Mouse (Mus musculus): ENCODE results near the gene Ciapin1. TPM values are rescaled to one million over a fixed set of nuclear protein-coding genes. Genes with fewer than 3 reads are reported as not detected.

Gene Ciapin1
- polyA plus RNA-seq (2012; ENCODE audit: low replicate concordance): 49.1 and 330 TPM in 2 replicates

DNA sequence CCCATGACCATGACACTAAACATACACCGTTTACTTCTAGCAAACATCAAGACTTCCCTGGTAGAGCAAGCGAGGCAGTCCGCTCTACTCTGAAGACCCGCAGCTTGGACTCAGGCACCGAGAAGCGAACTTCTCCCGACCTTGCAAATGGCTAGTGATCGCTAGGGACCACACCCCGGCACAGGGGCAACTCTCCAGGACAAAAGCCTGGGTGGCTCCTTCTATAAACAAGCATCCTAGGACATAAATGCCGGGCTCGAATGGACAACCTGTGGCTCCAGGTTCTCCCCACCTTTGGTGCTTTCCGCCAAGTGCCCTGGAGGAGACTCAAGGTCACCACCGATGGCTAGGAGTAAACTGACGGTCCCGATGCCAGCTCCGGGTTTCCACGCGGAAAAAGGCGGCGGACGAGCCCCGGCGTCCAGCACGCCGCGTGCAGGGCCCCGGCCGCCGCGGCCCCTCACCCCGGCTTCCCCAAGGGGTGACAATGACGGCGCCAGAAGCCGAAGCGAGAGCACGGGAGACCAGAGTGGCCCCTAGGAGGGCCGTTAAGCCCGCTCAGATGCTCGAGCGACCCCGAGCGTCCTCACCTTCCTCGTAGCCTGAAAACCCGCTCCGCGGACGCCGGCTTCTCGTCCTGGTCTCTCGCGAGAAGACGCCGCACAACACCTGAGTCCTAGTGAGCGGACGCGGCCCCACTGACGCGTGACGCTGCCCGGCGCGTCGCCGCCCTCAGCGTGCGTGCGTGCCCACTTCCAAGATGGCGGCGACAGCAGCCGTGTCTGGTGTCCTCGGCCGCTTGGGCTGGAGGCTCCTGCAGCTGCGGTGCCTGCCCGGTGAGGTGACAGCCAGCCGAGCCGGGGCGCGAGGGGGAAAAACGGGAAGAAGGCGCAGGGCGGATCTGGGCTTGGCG is at the start of gene Ciapin1, which contains the start of gene Coq9:
Gene Ciapin1, minus strand, starts transcription at position 697 of the 913 bp plus-strand sequence.
Gene Coq9, plus strand, starts transcription at position 660 of the 913 bp plus-strand sequence.

DNA sequence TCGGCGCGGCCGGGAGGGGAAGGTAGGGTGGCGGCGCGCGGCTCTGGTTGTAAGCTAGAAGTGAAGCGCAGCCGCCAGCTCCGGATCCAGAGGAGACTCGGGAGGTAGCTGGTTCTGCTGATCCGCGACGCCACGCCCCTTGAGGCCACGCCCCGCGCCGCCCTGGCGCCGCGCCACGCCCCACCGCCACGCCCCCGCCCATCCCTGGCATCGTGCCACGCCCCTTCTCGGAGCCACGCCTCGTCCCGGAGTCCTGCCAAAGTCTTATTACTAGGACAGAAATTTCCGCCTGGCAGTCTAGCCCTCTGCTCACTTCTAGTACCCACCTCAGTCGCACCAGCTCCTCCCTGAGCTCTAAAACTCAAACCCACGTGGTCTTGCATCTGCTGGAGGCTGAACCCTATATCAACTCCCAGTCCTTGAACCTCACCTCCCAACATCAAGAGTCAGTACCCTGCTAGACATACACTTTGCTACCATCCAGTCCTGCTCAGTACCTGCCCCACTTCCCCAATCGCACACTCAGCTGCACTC is 38.1 kb upstream of the Ciapin1 start, which contains the start of gene Dok4:
Gene Dok4, minus strand, starts transcription at position 134 of the 534 bp plus-strand sequence.

DNA sequence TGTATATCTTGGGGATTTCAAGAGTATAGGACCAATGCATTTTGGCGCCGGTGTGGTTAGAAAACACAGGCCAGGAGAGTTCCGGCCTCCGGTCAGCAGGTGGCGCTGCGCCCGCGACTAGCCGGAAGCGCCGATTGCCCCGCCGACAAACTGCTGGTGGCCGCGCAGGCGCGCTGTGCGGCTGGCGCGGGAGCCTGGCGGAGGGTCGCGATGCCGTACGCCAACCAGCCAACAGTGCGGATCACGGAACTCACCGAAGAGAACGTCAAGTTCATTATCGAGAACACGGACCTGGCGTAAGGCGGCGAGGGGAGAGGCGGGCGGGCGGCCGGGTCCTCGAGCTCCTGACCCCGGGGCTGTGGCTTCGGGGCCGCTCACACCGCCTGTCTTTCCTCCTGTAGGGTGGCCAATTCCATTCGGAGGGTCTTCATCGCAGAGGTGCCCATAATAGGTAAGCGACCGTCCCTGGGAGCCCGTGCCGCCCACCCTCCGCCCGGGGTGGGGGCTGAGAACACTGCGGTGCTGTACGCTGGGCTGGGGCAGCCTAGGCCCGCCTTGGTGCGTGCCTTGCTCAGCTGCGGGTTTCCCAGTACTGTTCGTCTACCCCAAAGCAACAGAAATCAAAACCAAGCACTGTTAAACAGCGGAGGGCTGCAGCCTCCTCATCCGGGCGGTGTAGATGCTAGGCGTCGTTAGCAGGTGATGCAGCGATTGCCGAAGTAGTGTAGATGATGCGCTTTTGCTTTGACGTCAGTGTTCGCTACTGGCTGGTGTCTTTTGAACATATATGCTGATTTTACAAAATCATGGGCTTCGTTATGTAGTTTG is 19.4 kb upstream of the Ciapin1 start, which contains the start of gene Polr2c:
Gene Polr2c, plus strand, starts transcription at position 105 of the 828 bp plus-strand sequence.

GRCm38 (mm10) chr8:94810153-94810552 is 28.0 kb downstream of the Ciapin1 start, which contains the start of gene Ccl17:
Ccl17 (plus strand) TSS chr8:94810453.

DNA sequence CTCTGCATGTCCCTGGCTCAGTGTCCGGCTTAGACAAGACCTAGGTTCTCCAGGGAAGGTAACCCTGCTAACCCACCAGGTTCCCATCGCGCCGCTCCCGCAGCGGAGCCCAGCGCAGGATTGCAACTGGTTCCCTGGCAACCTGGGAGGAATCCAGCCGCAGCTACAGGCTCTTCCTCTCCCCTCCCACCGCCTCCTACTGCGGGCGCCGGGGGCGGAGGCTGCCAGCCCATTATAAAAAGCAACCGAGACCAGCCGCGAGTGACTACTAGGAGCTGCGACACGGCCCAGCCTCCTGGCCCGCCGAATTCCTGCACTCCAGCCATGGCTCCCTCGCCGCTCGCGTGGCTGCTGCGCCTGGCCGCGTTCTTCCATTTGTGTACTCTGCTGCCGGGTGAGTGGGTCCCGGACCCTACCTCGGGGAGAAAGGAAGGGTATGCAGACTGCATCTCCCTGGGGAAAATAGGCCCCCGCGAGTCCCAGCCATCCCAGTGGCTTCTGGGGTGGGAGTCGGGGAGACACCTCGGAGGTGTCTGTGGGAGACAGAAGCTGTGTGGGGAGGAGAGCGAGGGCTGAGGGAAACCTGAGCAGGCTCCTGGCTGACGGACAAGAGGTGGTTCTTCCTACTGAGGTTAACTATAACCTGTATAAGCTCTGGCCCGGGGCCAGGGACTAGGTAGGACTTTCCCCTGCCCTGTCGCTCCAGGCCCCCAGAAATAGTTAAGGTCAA is 66.1 kb downstream of the Ciapin1 start, which contains the start of gene Cx3cl1:
Gene Cx3cl1, plus strand, starts transcription at position 69 of the 730 bp plus-strand sequence.

Other genes starting within 250 kb of the Ciapin1 start
- 5.1 and 5.3 TPM in 2 replicates for gene Rspry1, start 236.4 kb downstream of the Ciapin1 start, polyA plus RNA-seq (2012; ENCODE audit: low replicate concordance)
- 20.7 and 42.0 TPM in 2 replicates for gene Fam192a, start 236.4 kb downstream of the Ciapin1 start, polyA plus RNA-seq (2012; ENCODE audit: low replicate concordance)
- 22.7 and 26.4 TPM in 2 replicates for gene Arl2bp, start 171.8 kb downstream of the Ciapin1 start, polyA plus RNA-seq (2012; ENCODE audit: low replicate concordance)
- not detected in 2 replicates for gene Pllp, start 142.1 kb downstream of the Ciapin1 start, polyA plus RNA-seq (2012; ENCODE audit: low replicate concordance)
- gene Ccl22, start 92.8 kb downstream of the Ciapin1 start, polyA plus RNA-seq (2012; ENCODE audit: low replicate concordance): 1.9 and 3.2 TPM in 2 replicates
- 0.31 and 0.59 TPM in 2 replicates for gene Cx3cl1, start 66.3 kb downstream of the Ciapin1 start, polyA plus RNA-seq (2012; ENCODE audit: low replicate concordance)
- gene Ccl17, start 27.9 kb downstream of the Ciapin1 start, polyA plus RNA-seq (2012; ENCODE audit: low replicate concordance): not detected in 2 replicates
- gene Coq9, start within 50 bp of the Ciapin1 start, polyA plus RNA-seq (2012; ENCODE audit: low replicate concordance): 51.0 and 128 TPM in 2 replicates
- gene Polr2c, start 19.1 kb upstream of the Ciapin1 start, polyA plus RNA-seq (2012; ENCODE audit: low replicate concordance): 7.3 and 16.5 TPM in 2 replicates
- gene Dok4, start 38.0 kb upstream of the Ciapin1 start, polyA plus RNA-seq (2012; ENCODE audit: low replicate concordance): 2.7 and 5.0 TPM in 2 replicates
- gene Ccdc102a, start 79.7 kb upstream of the Ciapin1 start, polyA plus RNA-seq (2012; ENCODE audit: low replicate concordance): 9.9 and 24.4 TPM in 2 replicates
- gene Adgrg5, start 85.3 kb upstream of the Ciapin1 start, polyA plus RNA-seq (2012; ENCODE audit: low replicate concordance): 11.8 and 12.9 TPM in 2 replicates
- gene Adgrg1, start 136.4 kb upstream of the Ciapin1 start, polyA plus RNA-seq (2012; ENCODE audit: low replicate concordance): 2.7 and 6.2 TPM in 2 replicates
- gene Adgrg3, start 179.3 kb upstream of the Ciapin1 start, polyA plus RNA-seq (2012; ENCODE audit: low replicate concordance): 3.3 and 5.4 TPM in 2 replicates
- not detected in 2 replicates for gene Drc7, start 216.7 kb upstream of the Ciapin1 start, polyA plus RNA-seq (2012; ENCODE audit: low replicate concordance)
- gene Katnb1, start 242.8 kb upstream of the Ciapin1 start, polyA plus RNA-seq (2012; ENCODE audit: low replicate concordance): 26.3 and 27.7 TPM in 2 replicates

All from hematopoietic multipotent progenitor cell, adult 10-12 weeks (in vitro differentiated cells).